Mouse (Mus musculus) liver, adult 10 weeks (tissue): ENCODE results near the gene Plk2. TPM values are rescaled to one million over a fixed set of nuclear protein-coding genes. Genes with fewer than 3 reads are reported as not detected.

Experiments used
- polyA plus RNA-seq: library from polyadenylated mRNA; stranded (reverse); fragments of 350-450 nt; fragmentation: Illumina TruSeq; extraction: RNeasy Lipid Tissue Mini Kit (QIAGEN cat#74804); gene quantifications from one replicate; pipeline ENCODE4 v1.2.3, GENCODE M21; 2014; ENCODE audit warnings: low read depth, low replicate concordance

Plk2 gene
- 10.0 TPM for polyA plus RNA-seq

GRCm38 (mm10) chr13:110394291-110395178 lies at the start of gene Plk2:
Plk2 (plus strand) TSS chr13:110395046.

DNA sequence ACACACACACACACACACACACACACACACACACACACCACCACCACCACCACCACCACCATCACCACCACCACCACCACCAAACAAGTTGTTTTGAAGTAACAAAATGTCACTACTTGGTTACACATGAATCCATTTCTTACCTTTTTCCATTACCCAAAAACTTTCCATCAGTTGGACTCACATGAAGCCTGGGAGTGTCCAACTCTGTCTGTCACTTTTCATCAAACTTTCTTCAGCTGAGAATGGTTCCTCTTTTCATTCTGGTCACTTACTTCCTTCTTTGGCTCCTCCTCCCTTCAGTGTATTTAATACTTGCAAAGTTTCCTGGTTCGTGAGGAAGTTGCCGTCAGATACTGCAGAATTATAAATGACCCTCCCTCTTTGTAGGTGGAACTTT lies 37.9 kb upstream of the Plk2 start, which contains the start of gene Gapt:
Gene Gapt, minus strand, starts transcription at position 259 of the 400 bp plus-strand sequence.

Other genes starting within 250 kb of the Plk2 start
- not detected for gene Rab3c, start 114.0 kb upstream of the Plk2 start, polyA plus RNA-seq
- not detected for gene Gapt, start 37.8 kb upstream of the Plk2 start, polyA plus RNA-seq